Mouse (Mus musculus): ENCODE measurements around the gene Sec23ip.

DNA sequence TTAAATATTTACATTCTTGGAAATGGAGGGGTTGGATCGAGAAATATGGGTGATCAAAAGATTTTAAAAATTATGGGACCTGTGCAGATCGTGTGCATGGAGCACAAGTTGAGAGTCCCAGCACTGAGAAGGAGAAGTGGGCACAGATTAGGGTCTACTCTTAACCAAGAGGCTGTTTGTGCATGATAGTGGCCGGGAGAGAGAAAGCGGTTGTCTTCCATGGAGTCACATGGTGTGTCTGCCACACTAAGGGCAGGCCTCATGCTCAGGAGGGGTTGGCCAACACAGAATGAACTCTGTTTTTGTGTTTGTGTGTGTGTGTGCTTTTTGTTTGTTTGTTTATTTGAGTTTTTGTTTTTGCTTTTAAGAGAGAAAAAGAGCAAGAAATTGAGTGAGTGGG is 7.3 kb downstream of the Sec23ip start:
- no peak for TF ChIP-seq CHD2 (IDR thresholded peaks at IDR 0.05; ENCODE audit: low read depth, low read length)
- no peak for TF ChIP-seq ZC3H11A (IDR thresholded peaks at IDR 0.05; ENCODE audit: borderline replicate concordance, low read depth, low read length)
- TF ChIP-seq MAFK (IDR thresholded peaks at IDR 0.05; ENCODE audit: insufficient read depth, low read depth, low read length): no peak
- TF ChIP-seq HCFC1 (IDR thresholded peaks at IDR 0.05; ENCODE audit: borderline replicate concordance, insufficient read depth, low read length): no peak
- TF ChIP-seq ZNF384 (IDR thresholded peaks at IDR 0.05; ENCODE audit: low read depth, low read length): no peak

All from ES-E14 (cell line).